Mouse (Mus musculus) stomach, embryonic 14.5 days (tissue): ENCODE measurements around the gene Tmem14c. TPM values are rescaled to one million over a fixed set of nuclear protein-coding genes. Genes with fewer than 3 reads are reported as not detected.

Source experiments
- ATAC-seq: fragments of 200-750 bp; cut with Nextera tagmentation; 2 replicates; pipeline ENCODE4 v1.8.0; 2017; ENCODE audit warnings: low read depth, moderate TSS enrichment; ENCODE audit not compliant: insufficient number of reproducible peaks, insufficient read depth, low FRiP score
- H3K27ac ChIP-seq: fragments of 300-500 bp; sonication (generic); 2 replicates; pipeline ENCODE4 v1.5.1; 2014; ENCODE audit warnings: mild to moderate bottlenecking, low read length, moderate library complexity, mixed read lengths
- H3K27me3 ChIP-seq: fragments of 300-500 bp; sonication (generic); 2 replicates; pipeline ENCODE4 v1.6.1; 2014; ENCODE audit warnings: low read length, control low read depth, mixed read lengths; ENCODE audit not compliant: control insufficient read depth, insufficient read depth
- H3K36me3 ChIP-seq: fragments of 300-500 bp; sonication (generic); 2 replicates; pipeline ENCODE4 v1.6.1; 2014; ENCODE audit warnings: mild to moderate bottlenecking, control low read depth, low read length, moderate library complexity, mixed read lengths; ENCODE audit not compliant: control insufficient read depth, insufficient read depth
- H3K4me1 ChIP-seq: fragments of 300-500 bp; sonication (generic); 2 replicates; pipeline ENCODE4 v1.6.1; 2014; ENCODE audit warnings: low read length, control low read depth, mixed read lengths; ENCODE audit not compliant: control insufficient read depth, insufficient read depth
- H3K4me2 ChIP-seq: fragments of 300-500 bp; sonication (generic); replicated peaks from 2 replicates; pipeline ENCODE4 v1.6.1; 2014; ENCODE audit warnings: low read depth, low read length, control low read depth
- H3K4me3 ChIP-seq: fragments of 300-500 bp; sonication (generic); 2 replicates; pipeline ENCODE4 v1.5.1; 2014; ENCODE audit warnings: low read depth, low read length, control low read depth
- H3K9ac ChIP-seq: fragments of 300-500 bp; sonication (generic); replicated peaks from 2 replicates; pipeline ENCODE4 v1.6.1; 2014; ENCODE audit warnings: low read depth, mild to moderate bottlenecking, control low read depth, low read length, moderate library complexity, mixed read lengths
- H3K9me3 ChIP-seq: fragments of 300-500 bp; sonication (generic); 2 replicates; pipeline ENCODE4 v1.6.1; 2016; ENCODE audit warnings: low read depth, low read length, control low read depth; ENCODE audit not compliant: control insufficient read depth
- WGBS: fragments of 180-500 bp; shearing (Covaris S2); extraction: QIAGEN DNeasy Blood & Tissue Kit; methylation state at CpG from one replicate; pipeline ENCODE4 v1.1.7; 2014; 5-methylcytosine and 5-hydroxymethylcytosine counted together
- polyA plus RNA-seq: library from polyadenylated mRNA; unstranded; fragments of >200 nt; fragmentation: Nextera tagmentation; extraction: Ambion mirVana; gene quantifications from 2 replicates; pipeline ENCODE4 v1.2.1, GENCODE M21; 2014

The Tmem14c gene
- polyA plus RNA-seq, 1 experiment from 2014 or later: 228 TPM

DNA sequence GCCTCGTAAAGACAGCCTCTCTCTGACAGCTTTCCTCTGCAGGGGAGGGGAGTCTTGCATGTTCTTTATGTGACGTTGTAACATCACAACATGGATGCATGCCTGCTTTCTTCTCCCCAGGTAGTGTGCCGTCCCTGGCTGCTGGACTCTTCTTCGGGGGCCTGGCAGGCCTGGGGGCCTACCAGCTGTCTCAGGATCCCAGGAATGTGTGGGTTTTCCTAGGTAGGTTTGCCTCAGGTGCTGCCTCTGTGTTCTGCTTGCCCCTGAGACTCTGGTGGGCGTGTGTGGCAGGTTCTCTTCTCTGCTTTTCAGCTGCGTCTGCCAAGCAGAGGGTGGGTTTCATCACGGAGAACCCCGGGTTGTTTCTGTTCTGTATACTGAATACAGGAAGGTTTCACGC lies 2.1 kb downstream of the Tmem14c start:
- H3K27ac ChIP-seq: no peak overlapping the region
- no peak for ATAC-seq
- H3K4me2 ChIP-seq: no peak overlapping the region
- H3K9me3 ChIP-seq: no peaks in the 10 kb centered on the region
- H3K9ac ChIP-seq: no peak overlapping the region
- H3K36me3 ChIP-seq: peaks cover 14% of the 10 kb centered on the region
- H3K27me3 ChIP-seq: no peaks in the 10 kb centered on the region
- no peak overlapping the region for H3K4me3 ChIP-seq
- peaks cover 15% of the 10 kb centered on the region for H3K4me1 ChIP-seq
- 88% methylated on average over 9 of the region's 9 CpGs for WGBS

GRCm38 (mm10) chr13:41018756-41019591 lies 2.9 kb downstream of the Tmem14c start:
- ATAC-seq: no peak
- H3K27ac ChIP-seq: no peak overlapping the region
- peaks cover 15% of the 10 kb centered on the region for H3K4me1 ChIP-seq
- no peak overlapping the region for H3K4me3 ChIP-seq
- 92% methylated on average over 13 of the region's 13 CpGs for WGBS
- no peak overlapping the region for H3K4me2 ChIP-seq
- no peak overlapping the region for H3K9ac ChIP-seq
- no peaks in the 10 kb centered on the region for H3K27me3 ChIP-seq
- peaks cover 18% of the 10 kb centered on the region for H3K36me3 ChIP-seq
- no peaks in the 10 kb centered on the region for H3K9me3 ChIP-seq

DNA sequence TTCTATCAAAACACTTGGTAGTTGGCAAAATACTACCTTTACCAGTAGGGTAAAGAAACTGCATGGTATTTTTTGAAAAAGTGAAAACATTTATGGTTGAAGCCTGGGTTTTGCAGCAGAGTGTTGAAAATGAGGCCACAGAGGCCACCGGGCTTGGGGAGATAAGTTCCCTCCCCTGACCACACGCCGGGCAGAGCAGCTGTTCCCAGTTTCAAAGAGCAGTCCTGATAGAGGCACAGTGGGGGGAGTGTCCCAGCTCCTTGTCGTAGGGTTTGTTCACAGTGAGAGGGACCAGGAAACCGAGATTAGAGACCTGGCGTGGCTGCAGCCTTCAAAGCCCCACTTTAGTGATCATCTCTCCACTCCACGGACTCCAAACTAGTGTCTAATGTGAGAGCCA lies 4.4 kb downstream of the Tmem14c start:
- peaks cover 14% of the 10 kb centered on the region for H3K4me1 ChIP-seq
- no peak overlapping the region for H3K27ac ChIP-seq
- no peak for ATAC-seq
- peaks cover 18% of the 10 kb centered on the region for H3K36me3 ChIP-seq
- H3K4me3 ChIP-seq: no peak overlapping the region
- no peak overlapping the region for H3K4me2 ChIP-seq
- H3K9ac ChIP-seq: no peak overlapping the region
- H3K9me3 ChIP-seq: no peaks in the 10 kb centered on the region
- H3K27me3 ChIP-seq: no peaks in the 10 kb centered on the region
- 53% methylated on average over 7 of the region's 7 CpGs for whole genome bisulfite sequencing

- Histone ChIP-seq H3K4me1 (peaks cover 10% of the 10 kb centered on the region; the same call in 1 of the 2 replicates), H3K9me3 (no peaks in the 10 kb centered on the region), H3K27ac (no peak overlapping the region), H3K27me3 (no peaks in the 10 kb centered on the region), H3K36me3 (peaks cover 18% of the 10 kb centered on the region), H3K4me3 (no peak overlapping the region), H3K4me2 (no peak overlapping the region), H3K9ac (no peak overlapping the region)
- ATAC-seq: no peak
- 91% methylated on average over 6 of the region's 6 CpGs for WGBS
These were observed 5.5 kb downstream of the Tmem14c start for GRCm38 (mm10) chr13:41021607-41022006.

DNA sequence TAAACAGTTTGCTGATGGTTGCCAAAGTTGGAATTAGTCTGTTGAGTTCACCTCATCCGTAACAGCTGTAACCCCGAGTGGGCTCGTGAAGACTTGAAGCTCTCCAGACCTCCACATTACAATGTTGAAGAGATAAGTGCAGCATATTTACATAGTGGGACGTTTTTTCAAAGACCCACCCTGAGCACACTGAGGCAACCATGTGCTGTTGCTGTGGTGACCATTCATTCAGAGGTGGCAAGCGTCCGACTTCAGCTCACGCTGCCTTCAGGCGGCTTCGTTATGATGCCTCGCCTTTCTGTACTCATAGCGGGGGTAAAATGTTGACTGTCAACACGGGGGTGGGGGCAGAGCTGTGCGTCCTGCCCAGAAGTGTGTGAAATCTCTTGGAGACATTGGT lies 6.0 kb downstream of the Tmem14c start:
- Histone ChIP-seq H3K36me3 (peaks cover 18% of the 10 kb centered on the region), H3K27ac (no peak overlapping the region), H3K4me1 (peaks cover 7% of the 10 kb centered on the region; the same call in 1 of the 2 replicates), H3K27me3 (no peaks in the 10 kb centered on the region), H3K9ac (no peak overlapping the region), H3K9me3 (no peaks in the 10 kb centered on the region), H3K4me2 (no peak overlapping the region), H3K4me3 (no peak overlapping the region)
- ATAC-seq: peak; percentile 56
- WGBS: 64% methylated on average over 13 of the region's 13 CpGs

GRCm38 (mm10) chr13:41030098-41030497 lies 14.0 kb downstream of the Tmem14c start:
- H3K4me3 ChIP-seq: no peak overlapping the region
- 80% methylated on average over 5 of the region's 5 CpGs for WGBS
- H3K36me3 ChIP-seq: no peaks in the 10 kb centered on the region
- H3K27ac ChIP-seq: no peak overlapping the region
- H3K9me3 ChIP-seq: no peaks in the 10 kb centered on the region
- no peak for ATAC-seq
- H3K4me1 ChIP-seq: no peaks in the 10 kb centered on the region
- no peak overlapping the region for H3K4me2 ChIP-seq
- no peak overlapping the region for H3K9ac ChIP-seq
- H3K27me3 ChIP-seq: no peaks in the 10 kb centered on the region

DNA sequence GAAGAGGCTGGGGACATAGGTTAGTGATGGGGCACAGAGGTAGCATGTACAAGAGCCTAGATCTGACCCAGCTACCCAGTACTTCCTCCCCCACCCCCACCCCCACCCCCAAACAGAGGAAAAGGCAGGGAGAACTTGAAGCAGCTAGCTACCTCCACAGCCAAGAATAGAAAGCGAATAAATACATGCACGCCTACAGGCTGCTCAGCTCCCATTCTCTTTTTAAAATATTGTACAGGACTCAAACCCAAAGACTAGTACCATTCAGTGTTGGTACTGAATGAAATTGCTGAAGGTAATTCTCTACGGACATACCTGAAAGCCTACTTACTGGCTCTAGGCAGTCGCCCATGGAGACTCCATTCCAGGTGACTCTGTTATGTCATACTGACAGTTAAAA lies 26.4 kb downstream of the Tmem14c start:
- no peak overlapping the region for H3K27ac ChIP-seq
- no peak overlapping the region for H3K4me2 ChIP-seq
- no peaks in the 10 kb centered on the region for H3K27me3 ChIP-seq
- ATAC-seq: no peak
- H3K9me3 ChIP-seq: no peaks in the 10 kb centered on the region
- no peak overlapping the region for H3K9ac ChIP-seq
- no peaks in the 10 kb centered on the region for H3K36me3 ChIP-seq
- 92% methylated on average over 4 of the region's 4 CpGs for WGBS
- H3K4me1 ChIP-seq: no peaks in the 10 kb centered on the region
- H3K4me3 ChIP-seq: no peak overlapping the region

- Histone ChIP-seq H3K9me3 (no peaks in the 10 kb centered on the region), H3K27me3 (no peaks in the 10 kb centered on the region), H3K4me3 (no peak overlapping the region), H3K4me1 (no peaks in the 10 kb centered on the region), H3K27ac (no peak overlapping the region), H3K4me2 (no peak overlapping the region), H3K36me3 (no peaks in the 10 kb centered on the region), H3K9ac (no peak overlapping the region)
- no peak for ATAC-seq
- 86% methylated on average over 8 of the region's 8 CpGs for WGBS
These were observed 29.8 kb downstream of the Tmem14c start for GRCm38 (mm10) chr13:41045901-41046300.

GRCm38 (mm10) chr13:41047280-41047679 lies 31.2 kb downstream of the Tmem14c start:
- ATAC-seq: no peak
- no peak overlapping the region for H3K4me3 ChIP-seq
- WGBS: 83% methylated on average over 6 of the region's 6 CpGs

More at GRCm38 (mm10) chr13:41047280-41047679, 31.2 kb downstream of the Tmem14c start:
- Histone ChIP-seq H3K4me2 (no peak overlapping the region), H3K9ac (no peak overlapping the region), H3K27me3 (no peaks in the 10 kb centered on the region), H3K27ac (no peak overlapping the region), H3K4me1 (no peaks in the 10 kb centered on the region), H3K9me3 (no peaks in the 10 kb centered on the region), H3K36me3 (no peaks in the 10 kb centered on the region)
